Mouse (Mus musculus): ENCODE measurements at regions not wholly inside any gene's neighbourhood (a gene's known extent, or its start where the extent isn't known, plus 50 kb on each side); places are given as distances from the start of the nearest gene placed in this dataset.

DNA sequence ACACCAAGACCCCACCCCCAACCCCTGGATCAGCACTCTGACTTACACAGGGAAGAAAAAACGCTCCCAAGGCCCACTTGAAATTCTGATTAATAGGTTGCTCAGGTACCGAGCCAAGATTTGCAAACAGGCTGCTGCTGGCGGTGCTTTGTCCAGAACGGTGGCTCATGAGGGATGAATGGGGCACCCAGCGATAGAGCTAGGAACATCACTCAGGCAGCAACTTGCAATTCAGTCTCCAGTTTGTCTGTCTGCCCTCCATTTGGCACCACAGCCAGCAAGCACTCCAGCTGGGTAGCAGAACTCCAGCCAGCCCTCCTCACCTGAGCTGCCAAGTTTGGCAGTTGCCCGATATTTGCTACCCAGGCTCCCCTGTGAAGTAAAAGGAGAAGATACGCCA, 496.1 kb upstream of the Acvr2a start:
- no peak for TF ChIP-seq EP300 (IDR thresholded peaks at IDR 0.05; ENCODE audit: insufficient read depth, low read depth, low read length)
- TF ChIP-seq POLR2A (IDR thresholded peaks at IDR 0.05; ENCODE audit: insufficient read depth, low read depth, low read length), result no peak
- TF ChIP-seq CTCF (IDR thresholded peaks at IDR 0.05), result no peak
